In genomic region chr13:100545510-100545909, GRCm38 (mm10) we compare ENCODE assay signal across 23 mouse cellular contexts. TPM values are rescaled to one million over a fixed set of nuclear protein-coding genes. Genes with fewer than 3 reads are reported as not detected.
DNase-seq lines count a peak whose midpoint lies in the region; ATAC-seq and TF ChIP-seq lines count a peak whose summit lies in the region.
"Had no signal": no experiment of that assay in that cellular context is flagged by ENCODE, and none has a peak within 500 bp of the region (broad histone marks: within the 10 kb centered on the region; RNA-seq: fewer than 3 reads in every experiment).

No protein-coding gene starts in this region.

- TF ChIP-seq CTCF in layer of hippocampus, adult 2 months (conservative IDR thresholded peaks at IDR 0.05), result no peak

- no peak overlapping the region for H3K4me3 ChIP-seq in forebrain, embryonic 13.5 days
- no peak overlapping the region for H3K4me3 ChIP-seq in forebrain, embryonic 11.5 days (ENCODE audit: low read depth, low read length)
- H3K4me3 ChIP-seq in layer of hippocampus, adult 2 months, result no peak overlapping the region; the same call in 1 of the 2 replicates
- H3K4me3 ChIP-seq in stomach, embryonic 16.5 days (replicated peaks; ENCODE audit: low read length), result no peak overlapping the region
- H3K4me3 ChIP-seq: heart, adult 2 months; hindbrain, embryonic 13.5 days; limb, embryonic 10.5 days; liver, embryonic 13.5 days had no signal

- ATAC-seq in forebrain, embryonic 13.5 days, result 0 out of 2 replicates have a peak, but pooled peaks have one; percentile 58
- ATAC-seq in forebrain, embryonic 11.5 days (replicated peaks; ENCODE audit: low FRiP score), result no peak
- ATAC-seq in stomach, embryonic 16.5 days (ENCODE audit: insufficient read depth, low FRiP score), result 0 out of 2 replicates have a peak, but pooled peaks have one; percentile 46
- ATAC-seq: activated CD4-positive, CD25-positive, alpha-beta regulatory T cell, adult 4 months; intestine, postnatal 0 days; Patski had no signal

- H3K9me3 ChIP-seq in forebrain, embryonic 13.5 days (replicated peaks), result no peaks in the 10 kb centered on the region
- no peaks in the 10 kb centered on the region for H3K9me3 ChIP-seq in forebrain, embryonic 11.5 days (ENCODE audit: control insufficient read depth, low read length)
- H3K9me3 ChIP-seq in stomach, embryonic 16.5 days (replicated peaks; ENCODE audit: control insufficient read depth, low read length), result no peaks in the 10 kb centered on the region
- H3K9me3 ChIP-seq: hindbrain, embryonic 13.5 days; limb, embryonic 10.5 days; liver, embryonic 13.5 days had no signal

- H3K4me1 ChIP-seq in forebrain, embryonic 13.5 days, result no peaks in the 10 kb centered on the region
- no peaks in the 10 kb centered on the region for H3K4me1 ChIP-seq in forebrain, embryonic 11.5 days (replicated peaks; ENCODE audit: control insufficient read depth, insufficient read depth, low read length)
- H3K4me1 ChIP-seq in stomach, embryonic 16.5 days (ENCODE audit: control insufficient read depth, insufficient read depth, low read length), result no peaks in the 10 kb centered on the region
- H3K4me1 ChIP-seq: hindbrain, embryonic 13.5 days; limb, embryonic 10.5 days; liver, embryonic 13.5 days had no signal

- H3K9ac ChIP-seq in forebrain, embryonic 13.5 days, result no peak overlapping the region
- no peak overlapping the region for H3K9ac ChIP-seq in forebrain, embryonic 11.5 days (ENCODE audit: low read length)
- no peak overlapping the region for H3K9ac ChIP-seq in stomach, embryonic 16.5 days (ENCODE audit: low read length)
- H3K9ac ChIP-seq: hindbrain, embryonic 13.5 days; liver, embryonic 13.5 days had no signal

- intact Hi-C loops in heart, postnatal 36 days (cut with DNase I), result no loop called here

- DNase-seq in forebrain, embryonic 11.5 days (ENCODE audit: low spot score), result no peak
- DNase-seq in layer of hippocampus, adult 2 months (ENCODE audit: low spot score in 2 of 2), result peak in 1 of 2 experiments; percentile 43
- no peak for DNase-seq in layer of hippocampus, postnatal 36 days
- DNase-seq in cerebellum, adult 9-10 months, result peak; percentile 75
- DNase-seq in heart, postnatal 36 days, result no peak
- no peak for DNase-seq in ovary, postnatal 10 days (ENCODE audit: low spot score)
- DNase-seq: adrenal gland, postnatal 36 days; B cell, adult 2 months; gastrocnemius, postnatal 14 days; heart, adult 2 months; kidney, postnatal 10 days; liver, embryonic 13.5 days; midbrain, embryonic 14.5 days; retina, postnatal 1 day; right cerebral cortex, postnatal 4 days; thymus, adult 18-20 months had no signal

- H3K27ac ChIP-seq in forebrain, embryonic 13.5 days, result no peak overlapping the region
- no peak overlapping the region for H3K27ac ChIP-seq in forebrain, embryonic 11.5 days (ENCODE audit: low read depth, low read length)
- H3K27ac ChIP-seq in layer of hippocampus, adult 2 months, result peak overlapping the region; percentile 36
- H3K27ac ChIP-seq in stomach, embryonic 16.5 days (ENCODE audit: low read length), result no peak overlapping the region
- H3K27ac ChIP-seq: heart, adult 2 months; hindbrain, embryonic 13.5 days; limb, embryonic 10.5 days had no signal

- H3K4me2 ChIP-seq in forebrain, embryonic 13.5 days, result no peak overlapping the region
- H3K4me2 ChIP-seq in forebrain, embryonic 11.5 days (ENCODE audit: low read depth, low read length, severe bottlenecking), result no peak overlapping the region
- no peak overlapping the region for H3K4me2 ChIP-seq in stomach, embryonic 16.5 days (ENCODE audit: low read depth, low read length)
- H3K4me2 ChIP-seq: hindbrain, embryonic 13.5 days; liver, embryonic 13.5 days had no signal

- H3K27me3 ChIP-seq in forebrain, embryonic 13.5 days, result peaks cover 12% of the 10 kb centered on the region
- peaks cover 5% of the 10 kb centered on the region for H3K27me3 ChIP-seq in forebrain, embryonic 11.5 days (ENCODE audit: control insufficient read depth, insufficient read depth, low read length)
- peaks cover 7% of the 10 kb centered on the region; the same call in 1 of the 2 replicates for H3K27me3 ChIP-seq in stomach, embryonic 16.5 days (ENCODE audit: control insufficient read depth, insufficient read depth, low read length)

- WGBS in forebrain, embryonic 13.5 days, result 79% methylated on average over 3 of the region's 3 CpGs
- 90% methylated on average over 3 of the region's 3 CpGs for WGBS in forebrain, embryonic 11.5 days
- WGBS in stomach, embryonic 16.5 days, result 53% methylated on average over 3 of the region's 3 CpGs

- H3K36me3 ChIP-seq in forebrain, embryonic 13.5 days (ENCODE audit: poor library complexity, severe bottlenecking), result no peaks in the 10 kb centered on the region
- no peaks in the 10 kb centered on the region for H3K36me3 ChIP-seq in forebrain, embryonic 11.5 days (ENCODE audit: control insufficient read depth, insufficient read depth, low read length)
- H3K36me3 ChIP-seq in stomach, embryonic 16.5 days (ENCODE audit: control insufficient read depth, insufficient read depth, low read length), result no peaks in the 10 kb centered on the region
- H3K36me3 ChIP-seq: hindbrain, embryonic 13.5 days; limb, embryonic 10.5 days; liver, embryonic 13.5 days had no signal

RNA-seq across cellular contexts. Expression of gene Ocln, which starts 7.0 kb away (rescaled TPM):
- polyA plus RNA-seq in forebrain, embryonic 13.5 days (2015; fragmentation: Nextera tagmentation; extraction: Ambion mirVana), result 2.8 and 3.5 TPM in 2 replicates
- polyA plus RNA-seq in forebrain, embryonic 11.5 days (2014; fragmentation: Nextera tagmentation; extraction: Ambion mirVana), result 2.6 and 2.9 TPM in 2 replicates
- total RNA-seq in layer of hippocampus, adult 2 months (2021), result 10 to 100 TPM; 10.6 to 13.0 TPM
- total RNA-seq in layer of hippocampus, postnatal 36 days (2021), result 10 to 100 TPM; 13.1 to 13.4 TPM
- polyA plus RNA-seq in stomach, embryonic 16.5 days (2015; fragmentation: Nextera tagmentation; extraction: Ambion mirVana), result 65.9 and 76.9 TPM in 2 replicates
- under 1 TPM; 0.39 to 0.46 TPM for total RNA-seq in heart, postnatal 36 days (2021)

RNA-seq across cellular contexts. Expression of gene Gtf2h2, which starts 53.1 kb away (rescaled TPM):
- polyA plus RNA-seq in forebrain, embryonic 13.5 days (2015; fragmentation: Nextera tagmentation; extraction: Ambion mirVana), result 72.1 and 77.1 TPM in 2 replicates
- polyA plus RNA-seq in forebrain, embryonic 11.5 days (2014; fragmentation: Nextera tagmentation; extraction: Ambion mirVana), result 82.6 and 105 TPM in 2 replicates
- 10 to 100 TPM; 46.6 to 55.1 TPM for total RNA-seq in layer of hippocampus, adult 2 months (2021)
- 10 to 100 TPM; 54.7 to 62.9 TPM for total RNA-seq in layer of hippocampus, postnatal 36 days (2021)
- 55.7 and 58.6 TPM in 2 replicates for polyA plus RNA-seq in stomach, embryonic 16.5 days (2015; fragmentation: Nextera tagmentation; extraction: Ambion mirVana)
- 10 to 100 TPM; 18.4 to 23.6 TPM for total RNA-seq in heart, postnatal 36 days (2021)

Comparison
In these comparisons a context has a peak if more than half of its experiments do, and no peak if none do; other contexts are left out.
1. RNA of gene Ocln, which starts 7.0 kb away (total RNA-seq): 13.1 to 13.4 TPM in layer of hippocampus, postnatal 36 days and 10.6 to 13.0 TPM in layer of hippocampus, adult 2 months; 0.39 to 0.46 TPM in heart, postnatal 36 days; every median in the first group is over 4 times any median in the second.